Mouse (Mus musculus): ENCODE measurements around the gene Gm42957. TPM values are rescaled to one million over a fixed set of nuclear protein-coding genes. Genes with fewer than 3 reads are reported as not detected.
A peak's percentile ranks its signal among the peaks of the same experiment; 100 is the strongest.

The Gm42957 gene
- not detected in 2 replicates for polyA plus RNA-seq (2015; fragmentation: Nextera tagmentation; extraction: Ambion mirVana)

DNA sequence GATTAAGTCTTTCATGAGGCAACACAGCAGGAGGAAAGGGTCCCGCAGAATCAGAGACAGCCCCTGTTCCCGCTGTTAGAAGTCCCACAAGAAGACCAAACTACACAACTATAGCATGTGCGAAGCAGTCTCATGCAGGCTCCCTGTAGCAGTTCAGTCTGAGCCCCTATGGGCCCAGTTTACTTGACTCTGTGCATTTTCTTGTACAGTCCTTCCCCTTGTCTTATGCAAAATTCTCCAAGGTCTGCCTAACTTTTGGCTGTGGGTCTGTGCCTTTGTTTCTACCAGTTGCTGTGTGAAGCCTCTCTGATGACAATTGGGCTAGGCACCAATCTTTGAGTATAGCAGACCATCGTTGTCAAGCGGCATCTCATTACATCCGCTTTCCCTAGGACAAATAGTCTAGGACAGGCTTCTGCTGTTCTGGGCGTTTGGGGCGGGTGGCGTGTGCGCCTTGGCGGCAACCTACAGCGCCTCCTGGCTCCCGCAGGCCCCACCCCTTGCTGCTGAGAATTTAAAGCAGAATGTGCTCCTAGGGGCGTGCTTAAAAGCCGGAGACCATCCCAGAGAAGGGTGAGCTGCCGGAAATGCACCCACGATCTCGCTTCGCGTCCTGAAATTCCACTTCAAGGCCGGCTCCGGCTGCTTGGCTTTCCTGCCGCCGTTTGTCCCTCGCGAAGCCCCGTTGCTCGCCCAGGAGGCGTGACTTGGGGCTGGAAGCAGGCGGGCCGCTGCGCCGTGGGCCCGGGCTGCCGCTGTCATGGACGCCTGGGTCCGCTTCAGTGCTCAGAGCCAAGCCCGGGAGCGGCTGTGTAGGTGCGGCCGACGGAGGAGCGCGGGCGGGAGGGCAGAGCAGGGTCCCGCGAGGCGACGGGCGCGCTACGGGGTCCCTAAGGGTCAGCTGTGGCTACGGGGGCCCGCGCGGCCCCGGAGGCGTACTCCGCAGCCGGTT, at the start of gene Gm42957, which contains the start of gene Pex11b:
Gene Gm42957, plus strand, starts transcription at position 547 of the 952 bp plus-strand sequence.
Gene Pex11b, plus strand, starts transcription at position 449 of the 952 bp plus-strand sequence.
- peak; percentile 95 for ATAC-seq
- H3K4me2 ChIP-seq (replicated peaks; ENCODE audit: low read depth, low read length): peak within 1 kb of the TSS; percentile 81
- 2% methylated on average over 59 of the region's 60 CpGs for WGBS
- peaks cover 4% of the 10 kb centered on the region; the same call in 1 of the 2 replicates for H3K4me1 ChIP-seq (ENCODE audit: insufficient read depth, low read depth, low read length)
- H3K9me3 ChIP-seq (ENCODE audit: low read length): no peaks in the 10 kb centered on the region
- H3K4me3 ChIP-seq (ENCODE audit: low read depth, low read length): peak within 1 kb of the TSS; percentile 84
- no peaks in the 10 kb centered on the region for H3K36me3 ChIP-seq (ENCODE audit: insufficient read depth, low read length)
- TF ChIP-seq CTCF (IDR thresholded peaks at IDR 0.05) (peak; percentile 68), EP300 (IDR thresholded peaks at IDR 0.05) (no peak)
- H3K27me3 ChIP-seq (replicated peaks; ENCODE audit: insufficient read depth, low read length): no peaks in the 10 kb centered on the region
- peak within 1 kb of the TSS; percentile 92 for H3K9ac ChIP-seq (replicated peaks; ENCODE audit: low read depth)
- peak within 1 kb of the TSS; percentile 83 for H3K27ac ChIP-seq (ENCODE audit: low read length)
- peak; percentile 98 for DNase-seq (ENCODE audit: low spot score)

DNA sequence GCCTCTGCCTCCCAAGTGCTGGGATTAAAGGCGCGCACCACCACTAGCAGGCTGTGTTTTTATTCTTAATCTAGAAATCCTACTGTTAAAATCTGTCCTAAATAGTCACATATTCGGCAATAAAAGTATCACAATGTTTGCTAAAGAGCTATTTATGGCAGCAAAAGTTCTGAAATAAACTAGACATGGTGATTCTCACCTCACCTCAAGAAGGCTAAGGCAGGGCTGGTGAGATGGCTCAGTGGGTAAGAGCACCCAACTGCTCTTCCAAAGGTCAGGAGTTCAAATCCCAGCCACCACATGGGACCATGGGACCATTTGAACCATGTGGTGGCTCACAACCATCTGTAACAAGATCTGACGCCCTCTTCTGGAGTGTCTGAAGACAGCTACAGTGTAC, 44.6 kb upstream of the Gm42957 start:
- WGBS: 87% methylated on average over 4 of the region's 4 CpGs
- no peak overlapping the region for H3K4me3 ChIP-seq (ENCODE audit: low read depth, low read length)
- no peak overlapping the region for H3K9ac ChIP-seq (replicated peaks; ENCODE audit: low read depth)
- H3K4me1 ChIP-seq (ENCODE audit: insufficient read depth, low read depth, low read length): no peaks in the 10 kb centered on the region; the same call in 1 of the 2 replicates
- TF ChIP-seq CTCF (IDR thresholded peaks at IDR 0.05): no peak
- no peak for TF ChIP-seq EP300 (IDR thresholded peaks at IDR 0.05)
- DNase-seq (ENCODE audit: low spot score) (no peak), ATAC-seq (no peak)
- H3K36me3 ChIP-seq (ENCODE audit: insufficient read depth, low read length): no peaks in the 10 kb centered on the region
- no peaks in the 10 kb centered on the region for H3K9me3 ChIP-seq (ENCODE audit: low read length)
- no peaks in the 10 kb centered on the region for H3K27me3 ChIP-seq (replicated peaks; ENCODE audit: insufficient read depth, low read length)
- H3K27ac ChIP-seq (ENCODE audit: low read length): no peak overlapping the region
- H3K4me2 ChIP-seq (replicated peaks; ENCODE audit: low read depth, low read length): no peak overlapping the region

DNA sequence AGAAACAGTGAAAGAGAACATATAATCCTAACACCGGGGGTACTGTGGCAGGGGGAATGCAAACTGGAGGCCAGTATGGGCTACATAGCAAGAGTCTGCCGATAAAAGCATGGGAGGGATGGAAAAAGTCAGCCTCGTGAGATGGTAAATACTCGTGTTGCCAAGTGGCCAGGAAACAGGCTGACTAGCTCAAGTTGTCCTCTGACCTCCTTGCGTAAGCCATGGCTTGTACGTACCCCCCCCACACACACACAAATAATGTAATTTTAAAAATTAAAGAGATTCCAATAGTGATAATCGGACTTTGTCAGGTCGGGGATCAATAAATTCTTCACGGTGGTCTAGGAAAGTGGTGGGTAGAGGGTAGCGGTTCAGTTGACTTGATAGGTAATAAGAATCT, 41.9 kb upstream of the Gm42957 start:
- TF ChIP-seq EP300 (IDR thresholded peaks at IDR 0.05): no peak; the same call in 1 of the 2 replicates
- TF ChIP-seq CTCF (IDR thresholded peaks at IDR 0.05): no peak
- no peaks in the 10 kb centered on the region for H3K9me3 ChIP-seq (ENCODE audit: low read length)
- H3K36me3 ChIP-seq (ENCODE audit: insufficient read depth, low read length): no peaks in the 10 kb centered on the region
- ATAC-seq: peak; percentile 26
- DNase-seq (ENCODE audit: low spot score): peak; percentile 79
- H3K27me3 ChIP-seq (replicated peaks; ENCODE audit: insufficient read depth, low read length): peaks cover 8% of the 10 kb centered on the region; the same call in 1 of the 2 replicates
- under 1% methylated on average over 10 of the region's 10 CpGs for WGBS
- peak overlapping the region; percentile 86 for H3K27ac ChIP-seq (ENCODE audit: low read length)
- H3K9ac ChIP-seq (replicated peaks; ENCODE audit: low read depth): peak overlapping the region; percentile 58
- peaks cover 17% of the 10 kb centered on the region for H3K4me1 ChIP-seq (ENCODE audit: insufficient read depth, low read depth, low read length)
- H3K4me2 ChIP-seq (replicated peaks; ENCODE audit: low read depth, low read length): peak overlapping the region; percentile 80
- H3K4me3 ChIP-seq (ENCODE audit: low read depth, low read length): peak overlapping the region; percentile 65

DNA sequence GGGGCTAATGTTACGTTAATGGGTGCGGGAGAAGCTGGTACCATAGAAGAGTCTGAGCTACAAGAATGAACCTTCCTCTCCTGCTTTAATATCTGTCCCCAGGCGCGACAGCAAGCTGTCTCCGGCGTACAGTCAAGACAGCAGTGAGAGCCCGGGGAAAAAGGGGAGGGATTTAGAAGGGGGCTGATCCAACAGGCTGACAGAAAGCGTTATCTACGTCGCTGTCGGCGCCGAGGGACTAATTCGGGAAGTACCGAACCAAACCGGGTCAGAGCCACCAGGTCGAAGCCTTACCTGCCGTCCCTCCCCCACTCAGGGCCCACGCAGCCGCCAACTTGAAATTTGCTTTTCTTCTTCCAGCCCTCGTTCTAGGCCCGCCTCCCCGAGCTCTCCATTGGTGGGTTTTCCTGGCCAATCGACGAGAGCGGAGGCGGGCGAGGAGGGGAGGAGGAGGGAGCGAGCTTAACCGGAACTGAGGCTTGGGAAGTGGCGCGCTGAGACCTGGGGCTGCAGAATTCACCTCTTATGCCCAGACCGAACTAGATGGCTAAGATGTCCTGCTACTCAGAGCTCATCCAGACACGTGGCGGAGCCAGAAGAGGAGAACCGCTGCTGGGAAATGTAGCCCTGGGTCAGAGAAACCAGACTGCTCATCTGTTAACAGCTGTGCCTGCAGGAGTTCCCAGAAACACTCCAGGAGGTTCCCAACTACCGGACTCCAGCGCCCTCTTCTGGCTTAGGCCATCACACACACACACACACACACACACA, 41.3 kb upstream of the Gm42957 start, which contains the start of gene Polr3gl:
Gene Polr3gl, minus strand, starts transcription at position 392 of the 771 bp plus-strand sequence.
- H3K9me3 ChIP-seq (ENCODE audit: low read length): no peaks in the 10 kb centered on the region
- H3K9ac ChIP-seq (replicated peaks; ENCODE audit: low read depth): peak within 1 kb of the TSS; percentile 58
- WGBS: 0% methylated on average over 37 of the region's 38 CpGs
- no peaks in the 10 kb centered on the region for H3K36me3 ChIP-seq (ENCODE audit: insufficient read depth, low read length)
- H3K27me3 ChIP-seq (replicated peaks; ENCODE audit: insufficient read depth, low read length): peaks cover 8% of the 10 kb centered on the region; the same call in 1 of the 2 replicates
- TF ChIP-seq EP300 (IDR thresholded peaks at IDR 0.05): 0 out of 2 replicates have a peak, but pooled peaks have one; percentile 2
- peak; percentile 47 for TF ChIP-seq CTCF (IDR thresholded peaks at IDR 0.05)
- peaks cover 17% of the 10 kb centered on the region for H3K4me1 ChIP-seq (ENCODE audit: insufficient read depth, low read depth, low read length)
- peak; percentile 95 for ATAC-seq
- H3K4me2 ChIP-seq (replicated peaks; ENCODE audit: low read depth, low read length): peak within 1 kb of the TSS; percentile 80
- peak within 1 kb of the TSS; percentile 86 for H3K27ac ChIP-seq (ENCODE audit: low read length)
- H3K4me3 ChIP-seq (ENCODE audit: low read depth, low read length): peak within 1 kb of the TSS; percentile 65
- peak; percentile 98 for DNase-seq (ENCODE audit: low spot score)

DNA sequence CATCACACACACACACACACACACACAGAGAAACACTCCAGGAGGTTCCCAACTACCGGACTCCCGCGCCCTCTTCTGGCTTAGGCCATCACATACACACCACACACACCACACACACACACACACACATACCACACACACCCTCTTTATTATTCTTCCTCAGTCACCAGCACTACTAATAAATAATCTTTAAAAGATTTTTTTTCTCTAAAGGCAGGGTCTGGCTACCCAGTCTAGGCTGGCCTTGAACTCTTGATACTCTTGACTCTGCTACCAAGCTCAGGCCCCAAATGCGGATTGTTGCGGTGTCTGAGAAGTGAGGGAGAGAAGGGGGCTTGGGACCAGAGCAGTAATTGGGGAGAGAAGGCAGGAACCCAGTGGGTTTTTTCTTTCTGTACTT, 40.4 kb upstream of the Gm42957 start:
- Histone ChIP-seq H3K4me2 (replicated peaks; ENCODE audit: low read depth, low read length) (no peak overlapping the region), H3K9me3 (ENCODE audit: low read length) (no peaks in the 10 kb centered on the region), H3K36me3 (ENCODE audit: insufficient read depth, low read length) (no peaks in the 10 kb centered on the region), H3K27me3 (replicated peaks; ENCODE audit: insufficient read depth, low read length) (peaks cover 8% of the 10 kb centered on the region; the same call in 1 of the 2 replicates), H3K4me1 (ENCODE audit: insufficient read depth, low read depth, low read length) (peaks cover 17% of the 10 kb centered on the region), H3K4me3 (ENCODE audit: low read depth, low read length) (no peak overlapping the region), H3K27ac (ENCODE audit: low read length) (no peak overlapping the region), H3K9ac (replicated peaks; ENCODE audit: low read depth) (no peak overlapping the region)
- ATAC-seq (no peak), DNase-seq (ENCODE audit: low spot score) (no peak)
- WGBS: 86% methylated on average over 5 of the region's 5 CpGs
- no peak for TF ChIP-seq EP300 (IDR thresholded peaks at IDR 0.05)
- no peak for TF ChIP-seq CTCF (IDR thresholded peaks at IDR 0.05)
